Mouse (Mus musculus): ENCODE measurements around the gene Gm37240.

- TF ChIP-seq POLR2A (IDR thresholded peaks at IDR 0.05; ENCODE audit: borderline replicate concordance, insufficient read depth, low read length) (no peak), CTCF (IDR thresholded peaks at IDR 0.05; ENCODE audit: borderline replicate concordance, insufficient read depth, low read depth, low read length) (no peak)
These were observed 40.0 kb upstream of the Gm37240 start for GRCm38 (mm10) chr3:85927296-85927695.
